In genomic region chr9:35508234-35508633, GRCm38 (mm10) we compare ENCODE assay signal across 9 mouse cellular contexts. TPM values are rescaled to one million over a fixed set of nuclear protein-coding genes. Genes with fewer than 3 reads are reported as not detected.
A peak's percentile ranks its signal among the peaks of the same experiment; 100 is the strongest.
DNase-seq lines count a peak whose midpoint lies in the region; ATAC-seq and TF ChIP-seq lines count a peak whose summit lies in the region.
"Had no signal": no experiment of that assay in that cellular context is flagged by ENCODE, and none has a peak within 500 bp of the region (broad histone marks: within the 10 kb centered on the region; RNA-seq: fewer than 3 reads in every experiment).

No protein-coding gene starts in this region.

- H3K4me3 ChIP-seq in forebrain, embryonic 13.5 days = no peak overlapping the region
- H3K4me3 ChIP-seq in forebrain, embryonic 11.5 days (ENCODE audit: low read depth, low read length) = no peak overlapping the region
- no peak overlapping the region for H3K4me3 ChIP-seq in embryonic facial prominence, embryonic 10.5 days
- no peak overlapping the region for H3K4me3 ChIP-seq in heart, embryonic 11.5 days (ENCODE audit: low read depth, low read length)
- H3K4me3 ChIP-seq in myocyte = no peak overlapping the region
- H3K4me3 ChIP-seq in liver, embryonic 12.5 days = no peak overlapping the region

- peak overlapping the region; percentile 40; the same call in 1 of the 2 replicates for H3K9ac ChIP-seq in forebrain, embryonic 13.5 days
- no peak overlapping the region for H3K9ac ChIP-seq in forebrain, embryonic 11.5 days (ENCODE audit: low read length)
- no peak overlapping the region for H3K9ac ChIP-seq in heart, embryonic 11.5 days (ENCODE audit: low read depth, low read length)
- H3K9ac ChIP-seq in liver, embryonic 12.5 days = no peak overlapping the region
- H3K9ac ChIP-seq: liver, embryonic 14.5 days had no signal

- H3K27ac ChIP-seq in forebrain, embryonic 13.5 days = peak overlapping the region; percentile 68
- H3K27ac ChIP-seq in forebrain, embryonic 11.5 days (ENCODE audit: low read depth, low read length) = no peak overlapping the region
- H3K27ac ChIP-seq in embryonic facial prominence, embryonic 10.5 days (replicated peaks) = no peak overlapping the region
- H3K27ac ChIP-seq in heart, embryonic 11.5 days (ENCODE audit: low read depth, low read length) = peak overlapping the region; percentile 80
- no peak overlapping the region for H3K27ac ChIP-seq in liver, embryonic 12.5 days
- H3K27ac ChIP-seq: liver, embryonic 14.5 days had no signal

- peaks cover 27% of the 10 kb centered on the region for H3K36me3 ChIP-seq in forebrain, embryonic 13.5 days (ENCODE audit: poor library complexity, severe bottlenecking)
- peaks cover under 1% of the 10 kb centered on the region; the same call in 1 of the 2 replicates for H3K36me3 ChIP-seq in forebrain, embryonic 11.5 days (ENCODE audit: control insufficient read depth, insufficient read depth, low read length)
- peaks cover 30% of the 10 kb centered on the region for H3K36me3 ChIP-seq in embryonic facial prominence, embryonic 10.5 days (replicated peaks)
- H3K36me3 ChIP-seq in heart, embryonic 11.5 days (ENCODE audit: control insufficient read depth, insufficient read depth, low read length) = no peaks in the 10 kb centered on the region
- peaks cover 20% of the 10 kb centered on the region for H3K36me3 ChIP-seq in myocyte (ENCODE audit: control insufficient read depth, insufficient read depth)
- H3K36me3 ChIP-seq in liver, embryonic 12.5 days = no peaks in the 10 kb centered on the region

- H3K27me3 ChIP-seq in forebrain, embryonic 13.5 days = no peaks in the 10 kb centered on the region
- no peaks in the 10 kb centered on the region for H3K27me3 ChIP-seq in forebrain, embryonic 11.5 days (ENCODE audit: control insufficient read depth, insufficient read depth, low read length)
- no peaks in the 10 kb centered on the region; the same call in 1 of the 2 replicates for H3K27me3 ChIP-seq in embryonic facial prominence, embryonic 10.5 days (replicated peaks; ENCODE audit: low read depth, poor library complexity, severe bottlenecking)
- 0 out of 2 replicates have a peak, but pooled peaks cover 2% of the 10 kb centered on the region for H3K27me3 ChIP-seq in heart, embryonic 11.5 days (ENCODE audit: control insufficient read depth, insufficient read depth, low read length)
- H3K27me3 ChIP-seq in myocyte (ENCODE audit: control insufficient read depth, insufficient read depth, insufficient read length) = no peaks in the 10 kb centered on the region
- peaks cover 2% of the 10 kb centered on the region; the same call in 1 of the 2 replicates for H3K27me3 ChIP-seq in liver, embryonic 12.5 days (replicated peaks)

- H3K4me2 ChIP-seq in forebrain, embryonic 13.5 days = no peak overlapping the region
- H3K4me2 ChIP-seq in forebrain, embryonic 11.5 days (ENCODE audit: low read depth, low read length, severe bottlenecking) = no peak overlapping the region
- peak overlapping the region; percentile 46 for H3K4me2 ChIP-seq in heart, embryonic 11.5 days
- no peak overlapping the region for H3K4me2 ChIP-seq in myocyte (ENCODE audit: low read depth)
- no peak overlapping the region for H3K4me2 ChIP-seq in liver, embryonic 12.5 days

- intact Hi-C loops in left cerebral cortex, postnatal 14 days (cut with DNase I) = no loop called here

- WGBS in forebrain, embryonic 13.5 days = 31% methylated on average over 8 of the region's 8 CpGs
- WGBS in forebrain, embryonic 11.5 days = 40% methylated on average over 8 of the region's 8 CpGs
- 52% methylated on average over 8 of the region's 8 CpGs for WGBS in embryonic facial prominence, embryonic 10.5 days
- 28% methylated on average over 8 of the region's 8 CpGs for WGBS in heart, embryonic 11.5 days (ENCODE audit: insufficient replicate concordance)
- 57% methylated on average over 8 of the region's 8 CpGs for WGBS in liver, embryonic 12.5 days (ENCODE audit: insufficient replicate concordance)

- no peak overlapping the region for H3ac ChIP-seq in myocyte (ENCODE audit: control insufficient read depth, insufficient read length)

- TF ChIP-seq POLR2A in myocyte (IDR thresholded peaks at IDR 0.05; ENCODE audit: insufficient read length, low read depth) = no peak

- peak; percentile 80 for ATAC-seq in forebrain, embryonic 13.5 days
- ATAC-seq in forebrain, embryonic 11.5 days (replicated peaks; ENCODE audit: low FRiP score) = no peak
- peak; percentile 61 for ATAC-seq in heart, embryonic 11.5 days (replicated peaks; ENCODE audit: insufficient number of reproducible peaks, low FRiP score, low TSS enrichment)
- no peak for ATAC-seq in liver, embryonic 12.5 days

- DNase-seq in forebrain, embryonic 11.5 days (ENCODE audit: low spot score) = no peak
- DNase-seq in embryonic facial prominence, embryonic 10.5 days (ENCODE audit: low spot score) = peak; percentile 46
- DNase-seq in left cerebral cortex, postnatal 14 days (ENCODE audit: low spot score in 2 of 2) = peak; percentile 19 to 28
- no peak for DNase-seq in kidney, postnatal 10 days

- H3K4me1 ChIP-seq in forebrain, embryonic 13.5 days = peaks cover 11% of the 10 kb centered on the region
- H3K4me1 ChIP-seq in forebrain, embryonic 11.5 days (replicated peaks; ENCODE audit: control insufficient read depth, insufficient read depth, low read length) = no peaks in the 10 kb centered on the region
- peaks cover 12% of the 10 kb centered on the region for H3K4me1 ChIP-seq in embryonic facial prominence, embryonic 10.5 days
- H3K4me1 ChIP-seq in heart, embryonic 11.5 days (ENCODE audit: control insufficient read depth, insufficient read depth, low read length) = peaks cover 15% of the 10 kb centered on the region
- H3K4me1 ChIP-seq in liver, embryonic 12.5 days = no peaks in the 10 kb centered on the region

- H3K79me2 ChIP-seq in myocyte (ENCODE audit: control insufficient read depth, insufficient read depth) = no peaks in the 10 kb centered on the region

- no peaks in the 10 kb centered on the region for H3K9me3 ChIP-seq in forebrain, embryonic 13.5 days (replicated peaks)
- no peaks in the 10 kb centered on the region for H3K9me3 ChIP-seq in forebrain, embryonic 11.5 days (ENCODE audit: control insufficient read depth, low read length)
- H3K9me3 ChIP-seq in embryonic facial prominence, embryonic 10.5 days = no peaks in the 10 kb centered on the region
- H3K9me3 ChIP-seq in heart, embryonic 11.5 days (replicated peaks; ENCODE audit: control insufficient read depth, low read length) = no peaks in the 10 kb centered on the region
- no peaks in the 10 kb centered on the region for H3K9me3 ChIP-seq in liver, embryonic 12.5 days (replicated peaks)

TF ChIP-seq in myocyte, 11 proteins besides CTCF, POLR2A, EP300 and RAD21:
- TF ChIP-seq MYOD1 (IDR thresholded peaks at IDR 0.05; ENCODE audit: control insufficient read depth in 1 of 3, insufficient read length in 2 of 3, low read depth in 2 of 3) (peak in 2 of 3 experiments; percentile 6 to 68), REST (IDR thresholded peaks at IDR 0.05; ENCODE audit: insufficient read depth, insufficient read length) (no peak), TCF12 (IDR thresholded peaks at IDR 0.05; ENCODE audit: insufficient read depth, poor library complexity, severe bottlenecking) (no peak), E2F4 (IDR thresholded peaks at IDR 0.05; ENCODE audit: insufficient read depth) (no peak), CEBPB (IDR thresholded peaks at IDR 0.05; ENCODE audit: insufficient read depth, poor library complexity, severe bottlenecking) (no peak), MYOG (IDR thresholded peaks at IDR 0.05; ENCODE audit: control insufficient read depth in 1 of 3, insufficient read depth in 1 of 3, insufficient read length in 2 of 3, low read depth in 2 of 3) (peak in 1 of 3 experiments; percentile 75), POLR2AphosphoS2 (IDR thresholded peaks at IDR 0.05; ENCODE audit: insufficient read length, low read depth) (peak; percentile 13)

RNA-seq across cellular contexts. Expression of gene Gm1113, which starts 9.8 kb away (rescaled TPM):
- polyA plus RNA-seq in forebrain, embryonic 13.5 days (2015; fragmentation: Nextera tagmentation; extraction: Ambion mirVana) = not detected in 2 replicates
- polyA plus RNA-seq in forebrain, embryonic 11.5 days (2014; fragmentation: Nextera tagmentation; extraction: Ambion mirVana) = not detected in 2 replicates
- not detected in 2 replicates for polyA plus RNA-seq in embryonic facial prominence, embryonic 10.5 days (2016; fragmentation: Nextera tagmentation; extraction: Ambion mirVana)
- polyA plus RNA-seq in heart, embryonic 11.5 days (2014; fragmentation: Nextera tagmentation; extraction: Ambion mirVana) = not detected in 2 replicates
- total RNA-seq in left cerebral cortex, postnatal 14 days (2021) = not detected
- polyA plus RNA-seq in myocyte (2012; fragmentation: generic; extraction: Trizol) = not detected
- polyA plus RNA-seq in liver, embryonic 12.5 days (2016; fragmentation: Nextera tagmentation; extraction: Ambion mirVana) = not detected in 2 replicates
- polyA plus RNA-seq: liver, embryonic 14.5 days had no signal

RNA-seq across cellular contexts. Expression of gene Ddx25, which starts 50.1 kb away (rescaled TPM):
- 13.2 and 14.9 TPM in 2 replicates for polyA plus RNA-seq in forebrain, embryonic 13.5 days (2015; fragmentation: Nextera tagmentation; extraction: Ambion mirVana)
- polyA plus RNA-seq in forebrain, embryonic 11.5 days (2014; fragmentation: Nextera tagmentation; extraction: Ambion mirVana) = 8.2 and 8.8 TPM in 2 replicates
- 6.0 and 6.1 TPM in 2 replicates for polyA plus RNA-seq in embryonic facial prominence, embryonic 10.5 days (2016; fragmentation: Nextera tagmentation; extraction: Ambion mirVana)
- polyA plus RNA-seq in heart, embryonic 11.5 days (2014; fragmentation: Nextera tagmentation; extraction: Ambion mirVana) = 2.5 TPM in 2 replicates
- total RNA-seq in left cerebral cortex, postnatal 14 days (2021) = 10 to 100 TPM; 13.6 to 14.3 TPM
- polyA plus RNA-seq in myocyte (2012; fragmentation: generic; extraction: Trizol) = not detected
- 0.65 and 0.67 TPM in 2 replicates for polyA plus RNA-seq in liver, embryonic 12.5 days (2016; fragmentation: Nextera tagmentation; extraction: Ambion mirVana)

RNA-seq across cellular contexts. Expression of gene Pus3, which starts 50.2 kb away (rescaled TPM):
- polyA plus RNA-seq in forebrain, embryonic 13.5 days (2015; fragmentation: Nextera tagmentation; extraction: Ambion mirVana) = 19.3 and 20.0 TPM in 2 replicates
- 21.8 TPM in 2 replicates for polyA plus RNA-seq in forebrain, embryonic 11.5 days (2014; fragmentation: Nextera tagmentation; extraction: Ambion mirVana)
- 18.3 and 21.3 TPM in 2 replicates for polyA plus RNA-seq in embryonic facial prominence, embryonic 10.5 days (2016; fragmentation: Nextera tagmentation; extraction: Ambion mirVana)
- 16.8 and 17.6 TPM in 2 replicates for polyA plus RNA-seq in heart, embryonic 11.5 days (2014; fragmentation: Nextera tagmentation; extraction: Ambion mirVana)
- total RNA-seq in left cerebral cortex, postnatal 14 days (2021) = 10 to 100 TPM; 10.6 to 11.1 TPM
- polyA plus RNA-seq in myocyte (2012; fragmentation: generic; extraction: Trizol) = 4.2 TPM
- 11.7 and 12.9 TPM in 2 replicates for polyA plus RNA-seq in liver, embryonic 12.5 days (2016; fragmentation: Nextera tagmentation; extraction: Ambion mirVana)

Comparison
In these comparisons a context has a peak if more than half of its experiments do, and no peak if none do; other contexts are left out.
1. ATAC-seq: peak in forebrain, embryonic 13.5 days (single experiment) and heart, embryonic 11.5 days (single experiment); none in forebrain, embryonic 11.5 days (single experiment) and liver, embryonic 12.5 days (single experiment).
2. H3K27ac ChIP-seq: peak in forebrain, embryonic 13.5 days (single experiment) and heart, embryonic 11.5 days (single experiment); none in forebrain, embryonic 11.5 days (single experiment), embryonic facial prominence, embryonic 10.5 days (single experiment) and liver, embryonic 12.5 days (single experiment).
3. DNase-seq: peak in embryonic facial prominence, embryonic 10.5 days (single experiment) and left cerebral cortex, postnatal 14 days (2 of 2); none in forebrain, embryonic 11.5 days (single experiment) and kidney, postnatal 10 days (single experiment).